Mouse (Mus musculus): ENCODE results near the gene Hdhd3.

DNA sequence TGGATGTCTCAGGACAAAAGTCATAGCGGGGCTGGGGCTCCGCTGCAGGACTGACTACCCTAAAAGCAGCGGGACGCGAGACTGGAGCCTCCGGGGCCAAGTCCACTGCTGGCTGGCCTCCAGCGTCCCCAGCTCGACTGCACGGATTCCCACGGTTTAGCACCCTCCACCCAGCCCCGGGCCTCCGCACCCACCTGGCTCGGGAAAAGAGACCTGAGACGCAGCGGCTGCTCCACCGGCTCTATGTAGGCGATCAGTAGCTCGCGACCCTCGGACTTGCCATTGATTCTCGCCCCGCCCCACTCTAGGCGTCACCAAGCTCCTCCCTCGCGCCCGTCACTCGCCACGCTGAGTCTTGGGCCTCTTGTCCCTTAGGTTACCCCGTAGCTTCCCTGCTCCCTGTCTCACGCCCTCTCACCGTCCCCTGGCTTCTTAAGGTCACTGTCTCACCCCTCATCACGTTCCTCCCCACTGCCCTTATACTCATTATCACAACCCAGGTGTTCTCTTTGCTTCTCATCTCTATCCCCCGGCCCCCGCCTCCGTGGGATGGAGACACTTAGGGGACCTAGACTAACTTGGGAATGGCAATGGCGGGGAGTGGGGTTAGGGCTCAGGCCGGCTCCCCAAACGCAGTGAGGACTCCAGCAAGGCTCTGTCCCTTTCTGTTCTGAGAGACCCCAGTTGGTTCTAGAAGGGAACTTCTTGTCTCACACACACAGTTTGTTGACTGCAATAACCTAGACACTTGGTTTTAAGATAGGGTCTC is 1.1 kb downstream of the Hdhd3 start:
- TF ChIP-seq CTCF (IDR thresholded peaks at IDR 0.05; ENCODE audit: control insufficient read depth, insufficient read depth, insufficient read length) (no peak), MAX (IDR thresholded peaks at IDR 0.05) (peak; percentile 54)
